Mouse (Mus musculus) right cerebral cortex, postnatal 36 days (tissue): ENCODE data around the gene Palm2.

Experiments used
- DNase-seq, 2 experiments: peaks; one replicate each; pipeline ENCODE4 v3.0.0; 2022; ENCODE audit warnings: low spot score in 2 of 2, mixed read lengths in 1 of 2

The Palm2 gene

DNA sequence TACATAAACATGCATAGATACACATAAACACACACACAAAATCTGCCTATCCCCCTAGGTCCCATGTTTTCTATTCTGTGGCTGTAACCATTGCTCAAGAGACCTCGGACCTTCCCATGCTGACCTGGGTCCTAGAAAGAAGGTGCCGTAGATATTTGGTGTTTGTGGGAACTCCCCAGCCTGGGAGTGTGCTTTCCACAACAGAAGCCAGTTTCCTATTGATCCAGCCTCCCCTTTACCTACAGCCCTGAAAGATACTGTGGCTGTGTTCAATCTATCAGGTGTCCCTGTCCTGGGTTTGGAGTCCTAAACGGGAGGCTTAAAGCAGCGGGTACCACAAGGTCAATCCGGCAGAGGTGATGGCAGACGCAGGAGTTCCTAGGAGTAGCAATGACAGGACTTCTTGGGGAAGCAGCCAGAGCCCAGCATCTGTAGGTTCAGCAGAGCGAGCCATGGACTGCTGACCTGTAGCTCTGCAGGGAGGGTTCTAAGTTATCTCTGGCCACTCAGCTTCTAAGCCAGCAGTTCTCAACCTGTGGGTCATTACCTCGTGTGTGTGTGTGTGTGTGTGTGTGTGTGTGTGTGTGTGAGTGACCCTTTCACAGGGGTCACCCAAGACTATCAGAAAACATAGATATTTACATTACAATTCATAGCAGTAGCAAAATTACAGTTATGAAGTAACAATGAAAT lies 79.3 kb downstream of the Palm2 start:
- no peak for DNase-seq

DNA sequence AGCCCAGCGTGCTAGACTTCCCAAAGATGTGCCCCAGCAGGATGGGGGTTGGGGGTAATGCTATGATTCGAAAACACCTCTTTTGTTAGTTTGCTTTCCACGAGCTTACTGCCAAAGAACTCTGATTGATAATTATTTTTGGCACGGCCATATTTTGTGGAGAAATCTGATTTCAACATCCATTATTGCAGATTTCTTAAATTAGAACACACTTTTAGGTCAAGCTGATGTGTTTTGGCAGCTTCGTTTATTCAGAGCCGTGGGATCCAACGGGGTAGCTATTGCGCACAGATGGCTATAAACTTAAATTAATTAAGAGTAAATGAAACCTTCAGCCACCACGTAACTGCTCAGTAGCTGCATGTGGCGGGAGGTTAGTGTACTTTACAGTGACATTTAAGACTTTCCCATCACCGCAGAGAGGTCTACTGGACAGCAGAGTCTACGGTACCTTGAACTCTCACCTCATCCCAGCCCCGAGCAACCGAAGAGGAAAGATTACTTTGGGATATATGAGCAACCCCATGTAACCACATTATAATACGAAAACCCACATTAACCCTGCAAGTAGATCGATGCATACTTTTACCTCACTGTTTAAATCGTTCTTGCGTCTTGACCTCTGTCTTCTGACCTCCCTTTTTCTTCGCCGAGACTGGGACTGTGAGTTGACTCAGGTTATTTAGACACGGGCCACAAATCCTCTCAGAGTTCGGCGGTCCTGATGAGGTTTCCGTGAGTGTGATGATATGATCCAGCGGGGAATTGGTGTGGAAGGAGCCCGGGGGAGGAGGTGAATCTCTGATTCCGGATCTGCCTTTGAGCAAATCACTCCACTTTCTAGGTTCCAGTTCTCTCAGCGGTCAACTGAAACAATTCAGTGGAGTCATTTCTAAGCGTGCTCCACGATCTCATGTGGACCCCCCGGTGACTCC lies 80.2 kb downstream of the Palm2 start:
- DNase-seq = no peak

DNA sequence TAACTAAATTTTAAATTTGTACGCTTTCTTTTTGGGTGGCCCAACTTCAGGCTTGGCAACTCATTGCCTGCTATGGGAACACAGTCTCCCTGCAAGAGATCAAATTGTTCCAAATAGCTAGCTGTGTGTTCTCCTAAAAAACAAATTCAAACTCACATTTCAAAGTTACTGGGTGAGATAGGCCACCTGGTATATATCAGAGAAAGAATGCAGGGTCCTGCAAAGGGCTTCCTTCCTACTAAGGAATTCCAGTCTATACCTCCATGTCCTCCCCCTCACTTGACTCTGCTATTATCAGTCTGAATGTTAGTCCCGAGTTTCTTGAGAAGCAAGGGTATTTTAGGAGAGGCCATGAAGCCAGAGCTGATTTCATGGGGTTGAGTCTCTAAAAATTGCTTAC lies 81.3 kb downstream of the Palm2 start:
- no peak for DNase-seq

DNA sequence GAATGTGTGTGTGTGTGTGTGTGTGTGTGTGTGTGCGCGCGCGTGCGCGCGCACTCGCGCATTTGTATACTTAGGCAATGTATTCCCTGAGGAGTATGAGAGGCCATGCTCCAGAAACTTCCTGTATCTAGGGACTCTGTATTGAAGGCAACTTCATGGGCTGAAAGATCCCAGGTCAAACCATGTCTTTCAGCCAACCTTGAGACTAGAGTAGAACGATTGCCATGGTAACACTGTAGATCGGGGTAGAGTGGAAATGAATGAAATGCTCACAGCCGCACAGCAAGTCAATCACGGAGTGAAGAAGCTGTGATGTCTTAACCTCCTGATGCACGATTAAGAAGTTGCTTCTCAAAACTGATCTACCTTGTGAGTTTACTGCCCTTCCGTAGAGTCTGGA lies 89.4 kb downstream of the Palm2 start:
- DNase-seq = no peak

DNA sequence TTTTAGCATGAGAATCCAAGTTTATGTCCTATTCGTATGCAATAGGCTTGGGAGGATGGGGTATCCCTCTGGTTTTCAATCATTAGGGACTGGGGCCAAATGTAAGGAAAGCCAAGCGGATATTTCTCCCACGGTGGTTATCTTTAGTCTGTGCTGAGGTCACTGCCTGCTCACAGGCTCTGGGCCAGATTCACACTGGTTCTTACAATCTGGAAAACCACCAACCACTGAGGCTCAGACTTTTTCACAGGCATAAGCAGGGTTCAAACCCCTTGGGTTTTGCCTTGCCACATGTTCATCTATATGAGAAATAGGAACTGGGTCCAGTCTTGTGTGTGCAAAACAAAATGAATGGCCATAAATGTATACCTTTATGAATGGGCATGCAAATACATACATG lies 90.4 kb downstream of the Palm2 start:
- DNase-seq = no peak

DNA sequence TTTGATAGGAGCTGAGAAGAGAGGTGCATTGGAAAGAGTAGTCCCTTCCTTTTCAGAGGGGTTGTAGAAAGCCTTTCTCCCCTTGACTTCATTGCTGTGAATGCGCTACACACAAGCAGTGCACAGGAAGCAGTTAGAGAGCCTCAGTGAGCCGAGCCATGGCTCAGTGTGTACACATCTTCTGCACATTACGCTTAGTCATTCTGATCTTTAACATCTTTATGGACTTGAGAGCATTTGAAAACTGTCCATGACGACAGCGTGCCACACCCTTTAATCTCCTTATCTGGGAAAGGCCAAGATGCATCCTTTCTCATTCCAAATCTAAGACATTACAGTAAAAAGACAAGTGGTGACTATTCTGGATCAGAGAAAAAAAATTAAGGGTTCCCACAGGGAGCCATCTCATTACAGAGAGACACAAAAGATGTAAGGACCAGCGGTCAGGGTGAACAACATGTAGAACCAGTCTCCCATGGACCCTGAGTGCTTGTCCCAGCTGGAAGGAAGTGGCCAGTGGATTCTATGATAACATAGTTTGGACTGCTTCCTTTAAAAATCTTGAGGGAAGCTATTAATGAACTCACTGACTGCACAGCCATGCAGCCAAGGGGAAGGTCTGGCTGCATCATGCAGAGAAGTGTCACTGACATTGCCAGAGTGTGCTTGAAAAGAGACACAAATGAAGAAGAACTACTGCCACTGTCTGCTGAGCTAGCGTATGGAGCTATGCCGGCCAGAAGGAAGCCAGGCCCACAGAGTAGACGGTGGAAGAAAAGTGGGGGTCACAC lies 91.4 kb downstream of the Palm2 start:
- DNase-seq = no peak

DNA sequence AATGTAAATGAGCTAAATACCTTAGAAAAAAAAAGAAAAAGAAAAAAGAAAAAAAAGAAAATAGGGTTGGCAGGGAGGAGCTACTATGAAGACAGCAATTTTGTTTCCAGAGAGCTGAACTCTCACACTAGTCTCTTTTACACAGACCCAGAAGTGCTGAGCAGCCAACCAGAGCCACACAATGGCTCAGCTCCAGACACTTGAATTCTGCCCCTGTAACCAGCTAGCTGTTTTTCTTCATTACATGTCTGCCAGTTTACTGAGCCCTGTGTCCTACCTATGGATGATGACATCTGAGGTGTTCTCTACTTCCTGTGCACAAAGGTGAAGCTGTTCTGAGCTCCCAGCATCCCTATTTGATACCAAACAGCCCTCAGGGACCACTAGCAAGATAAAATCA lies 94.2 kb downstream of the Palm2 start:
- no peak for DNase-seq

DNA sequence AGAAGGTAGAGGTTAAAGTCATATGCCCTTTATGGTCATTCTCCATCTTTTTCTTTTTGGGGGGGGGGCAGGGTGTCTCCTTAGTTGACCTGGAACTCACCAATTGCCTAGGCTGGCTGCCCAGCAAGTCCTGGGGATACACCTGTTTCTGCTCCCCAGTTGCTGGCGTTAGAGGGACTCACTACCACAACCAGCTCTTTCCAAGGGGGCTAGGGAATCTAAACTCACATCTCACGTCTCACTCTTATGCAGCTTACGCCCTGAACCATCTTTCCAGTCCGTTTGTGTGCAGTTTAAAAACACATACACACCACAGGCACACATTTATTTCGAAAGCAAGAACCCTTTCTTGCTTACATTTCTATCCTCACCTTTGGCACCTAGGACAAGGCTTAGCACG lies 99.6 kb downstream of the Palm2 start:
- DNase-seq = no peak

DNA sequence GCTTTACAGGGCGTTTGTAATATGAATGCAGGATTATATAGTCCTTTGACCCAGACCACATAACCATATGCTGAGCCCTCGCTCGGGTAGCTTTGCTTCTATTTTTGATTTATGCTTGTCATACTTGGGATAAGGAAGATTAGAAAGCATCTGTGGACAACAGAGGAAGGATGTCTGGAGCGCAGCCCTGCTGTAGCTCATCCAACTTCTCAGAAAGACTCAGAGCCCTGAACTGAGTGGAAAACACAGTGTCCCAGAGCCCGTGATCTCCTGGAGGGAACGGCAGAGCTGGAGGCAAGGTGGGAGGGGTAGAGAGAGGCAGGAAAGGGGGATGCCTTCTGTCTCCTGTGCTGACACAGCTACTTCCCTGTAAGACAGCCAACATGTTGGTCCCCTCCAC lies 100.2 kb downstream of the Palm2 start:
- no peak for DNase-seq

DNA sequence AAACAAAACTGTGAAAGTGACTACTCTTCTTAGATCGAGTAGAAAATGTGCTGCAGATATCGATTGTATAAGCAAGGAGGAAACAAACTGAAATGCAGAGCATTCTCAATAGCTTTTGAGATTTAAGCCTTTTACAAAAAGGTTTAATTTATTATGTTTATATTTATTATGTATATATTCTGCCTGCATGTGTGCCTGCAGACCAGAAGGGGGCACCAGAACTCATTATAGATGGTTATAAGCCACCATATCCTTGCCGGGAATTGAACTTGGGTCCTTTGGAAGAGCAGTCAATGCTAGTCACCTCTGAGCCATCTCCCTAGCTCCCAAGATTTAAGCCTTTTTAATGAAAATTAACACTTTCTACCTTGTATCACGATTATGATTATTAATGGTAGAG lies 101.0 kb downstream of the Palm2 start:
- DNase-seq = no peak

DNA sequence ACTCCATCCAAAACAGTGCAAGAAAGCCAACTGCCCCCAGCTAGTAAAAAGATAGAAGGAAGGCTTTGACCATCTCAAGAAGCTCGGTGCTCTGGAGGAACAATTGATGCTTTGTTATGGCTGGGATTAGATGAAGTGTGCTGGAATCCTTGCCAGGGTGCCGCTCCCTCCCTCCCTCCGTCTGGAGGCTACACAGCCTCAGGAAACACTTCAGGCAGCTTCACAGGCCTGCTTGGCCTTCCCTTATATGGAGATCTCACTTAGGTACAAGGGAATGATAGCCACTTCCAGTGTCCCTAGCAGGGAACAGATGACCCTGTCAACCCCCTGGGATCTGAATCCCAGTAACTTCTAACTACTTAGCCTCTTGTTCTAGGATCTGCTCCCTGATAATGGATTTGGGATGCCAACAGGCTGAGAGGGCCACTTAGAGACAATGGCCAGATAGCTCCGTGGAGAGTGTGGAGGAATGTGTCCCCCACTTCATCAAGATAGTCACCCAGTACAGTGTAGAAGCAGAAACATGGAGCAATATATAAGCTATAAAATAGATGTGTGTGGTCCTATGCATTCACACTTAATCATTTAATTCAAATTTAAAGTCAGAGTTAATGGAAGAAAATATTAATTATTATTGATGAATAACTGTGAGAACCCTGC lies 104.1 kb downstream of the Palm2 start:
- DNase-seq = no peak

DNA sequence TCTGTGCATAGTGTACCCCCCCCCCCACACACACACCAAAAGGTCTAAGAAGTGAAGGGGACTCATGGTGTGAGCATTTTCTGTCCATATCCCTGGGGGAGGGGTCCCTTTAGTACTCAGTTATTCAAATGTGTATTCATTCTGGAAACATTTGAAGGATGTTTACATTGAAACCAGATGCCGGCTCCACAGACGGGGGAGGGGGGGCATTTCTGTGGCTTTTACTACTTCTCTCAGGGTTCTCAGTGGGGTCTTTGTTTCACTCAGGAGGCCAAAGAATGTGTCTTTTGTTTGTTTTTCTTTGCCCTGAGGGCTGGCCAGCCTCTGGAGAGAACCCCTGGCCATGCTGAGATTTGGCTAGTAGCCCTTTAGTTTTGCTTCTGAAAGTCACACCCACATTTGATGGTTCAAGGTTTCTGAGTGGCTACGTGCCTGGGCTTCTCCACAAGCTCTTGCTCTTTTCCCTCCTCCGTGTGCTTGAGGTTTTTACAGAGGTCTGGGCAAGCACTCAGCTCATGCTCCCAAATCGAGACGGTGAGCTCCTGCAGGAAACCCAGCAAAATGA lies 109.7 kb downstream of the Palm2 start:
- no peak for DNase-seq

DNA sequence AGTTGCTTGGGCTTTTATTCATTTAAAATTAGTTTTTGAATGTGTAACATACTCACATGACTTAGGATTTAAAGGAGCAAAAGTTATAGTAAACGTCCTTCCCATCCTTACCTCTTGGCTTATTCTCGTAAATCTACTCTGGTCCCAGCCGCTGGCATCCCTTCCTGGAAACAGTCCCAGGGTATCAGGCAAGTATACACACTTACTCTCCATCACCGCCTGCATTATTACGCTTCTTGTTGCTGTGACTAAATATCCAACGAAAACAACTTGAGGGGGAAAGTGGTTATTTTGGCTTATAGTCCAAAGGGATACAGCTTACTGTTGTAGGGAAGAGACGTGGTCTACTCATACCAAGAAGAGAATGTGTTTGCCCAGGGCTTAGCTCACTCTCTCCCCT lies 113.7 kb downstream of the Palm2 start:
- no peak for DNase-seq

DNA sequence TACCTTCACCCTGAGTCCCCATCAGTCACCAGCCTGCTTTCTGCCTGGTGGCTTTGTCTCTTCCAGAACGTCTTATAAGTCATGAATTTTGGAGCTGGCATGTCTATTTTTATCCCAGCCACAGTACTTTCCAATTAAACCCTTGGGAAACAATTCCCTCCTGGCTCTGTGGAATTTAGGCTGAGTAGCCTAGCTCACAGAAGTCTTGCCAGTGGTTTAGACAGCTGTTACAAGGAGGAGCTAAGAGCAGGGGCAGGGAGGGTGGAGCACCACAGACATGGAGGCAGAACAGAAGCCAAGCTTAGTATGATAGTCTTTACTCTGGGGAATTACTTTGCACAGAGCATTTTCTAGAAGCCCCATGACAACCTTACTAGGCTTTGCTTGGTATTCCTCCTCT lies 116.2 kb downstream of the Palm2 start:
- no peak for DNase-seq

DNA sequence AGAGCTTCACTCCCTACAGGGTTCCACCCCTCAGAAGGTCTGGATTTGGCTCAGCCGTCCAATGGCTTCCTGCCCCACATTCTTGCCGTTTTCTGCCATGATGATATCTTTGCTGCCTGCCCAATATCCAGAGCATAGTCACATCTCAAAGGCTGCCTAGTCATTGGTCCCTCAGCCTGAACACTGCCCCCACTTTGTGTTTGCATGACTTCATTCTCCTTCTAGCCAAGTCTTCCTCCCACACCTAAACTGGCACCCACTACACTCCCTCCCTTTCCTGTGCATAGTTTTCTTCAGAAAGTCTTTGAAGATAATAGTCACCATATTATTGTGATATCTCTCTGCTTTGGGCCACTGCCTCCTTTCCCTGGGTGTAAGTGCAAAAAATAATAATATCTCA lies 123.1 kb downstream of the Palm2 start:
- DNase-seq = peak; percentile 12 to 33

DNA sequence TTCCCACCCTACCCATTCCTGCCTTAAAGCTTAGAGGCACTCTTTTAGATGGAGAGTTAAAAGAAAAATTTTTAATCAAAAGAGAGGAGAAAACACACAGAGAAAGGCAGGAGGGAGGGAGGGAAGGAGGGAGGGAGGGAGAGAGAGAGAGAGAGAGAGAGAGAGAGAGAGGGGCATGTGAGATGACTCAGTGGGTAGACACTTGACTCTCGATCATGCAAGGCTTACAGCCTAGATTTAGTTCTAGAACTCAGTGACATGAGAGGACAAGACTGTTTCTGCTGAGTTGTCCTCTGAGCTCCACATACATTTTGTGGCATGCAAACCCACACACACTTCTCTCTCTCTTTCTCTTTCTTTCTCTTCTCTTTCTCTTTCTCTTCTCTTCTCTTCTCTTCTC lies 125.4 kb downstream of the Palm2 start:
- no peak for DNase-seq

DNA sequence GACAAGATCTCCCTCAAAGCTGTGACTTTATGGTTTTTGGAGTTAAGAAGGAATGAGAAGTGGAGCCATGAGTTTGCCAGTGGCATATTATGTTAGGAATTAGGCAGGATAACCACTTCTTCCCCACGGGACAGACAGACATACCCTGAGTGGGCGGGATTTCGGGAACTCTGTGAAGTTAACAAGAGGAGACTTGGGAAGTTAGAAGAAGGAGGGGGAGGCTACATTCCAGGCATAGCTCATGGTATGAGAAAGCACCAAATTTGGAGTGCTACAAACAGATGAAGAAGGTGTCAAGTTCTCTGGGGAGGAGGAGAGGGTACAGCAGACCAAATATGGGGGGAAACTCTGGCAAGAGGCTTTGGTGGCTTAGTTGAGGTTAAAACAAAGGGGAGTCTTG lies 126.0 kb downstream of the Palm2 start:
- no peak for DNase-seq

DNA sequence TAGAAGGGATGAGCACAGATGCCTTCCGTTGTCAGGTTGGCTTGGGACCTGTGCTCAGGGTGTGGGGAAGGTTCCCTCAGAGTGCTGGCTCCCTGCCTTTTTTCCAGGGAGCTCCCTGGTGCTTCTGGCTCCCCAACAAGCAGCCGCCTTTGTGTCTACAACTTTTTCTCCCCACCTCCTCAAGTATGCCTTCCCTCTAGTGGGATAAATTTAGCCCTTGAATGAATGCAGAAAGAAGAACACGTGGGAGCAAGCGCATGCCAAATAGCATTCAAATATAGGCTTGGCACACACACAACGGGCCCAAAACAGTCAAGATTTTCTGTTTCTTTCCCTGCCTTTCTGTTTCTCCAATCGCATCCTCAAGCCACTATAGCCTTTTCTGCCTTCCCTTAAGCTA lies 127.0 kb downstream of the Palm2 start:
- peak; percentile 66 to 83 for DNase-seq

DNA sequence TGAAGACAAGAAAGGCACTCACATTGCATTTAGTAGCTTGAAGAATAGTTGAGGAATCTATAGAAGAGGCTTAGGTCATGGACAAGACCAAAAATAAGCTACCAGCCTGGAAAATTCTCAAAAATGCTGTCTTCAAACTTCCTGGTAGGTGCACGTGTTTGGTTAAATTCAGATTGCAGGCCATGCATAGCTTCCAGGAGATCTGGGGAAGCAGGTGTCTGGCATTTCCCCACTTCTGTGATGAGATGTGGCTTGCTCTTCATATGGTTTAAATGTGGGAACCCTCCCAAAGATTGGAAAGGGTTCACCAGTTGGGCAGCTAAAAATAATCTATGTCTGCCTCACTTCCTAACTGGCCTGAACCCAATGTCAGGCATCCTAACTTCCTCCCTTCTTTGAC lies 131.2 kb downstream of the Palm2 start:
- no peak for DNase-seq

DNA sequence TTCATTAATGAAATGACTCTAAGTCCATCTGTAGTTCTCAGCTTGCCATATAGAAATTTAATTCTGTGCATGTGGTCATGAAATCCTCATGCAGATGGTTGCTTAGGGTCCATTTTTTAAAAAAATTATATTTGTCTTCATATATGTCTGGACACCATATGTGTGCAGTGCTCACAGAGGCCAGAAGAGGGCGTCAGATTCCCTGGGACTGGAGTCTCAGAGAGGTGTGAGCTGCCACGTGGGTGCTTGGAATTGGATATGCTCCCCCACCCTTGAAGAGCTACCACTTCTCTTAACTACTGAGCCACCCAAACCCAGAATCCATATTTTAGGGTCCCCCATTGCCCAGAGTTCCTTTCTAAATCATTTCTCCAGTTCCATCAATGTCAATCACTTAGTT lies 131.8 kb downstream of the Palm2 start:
- DNase-seq = no peak

DNA sequence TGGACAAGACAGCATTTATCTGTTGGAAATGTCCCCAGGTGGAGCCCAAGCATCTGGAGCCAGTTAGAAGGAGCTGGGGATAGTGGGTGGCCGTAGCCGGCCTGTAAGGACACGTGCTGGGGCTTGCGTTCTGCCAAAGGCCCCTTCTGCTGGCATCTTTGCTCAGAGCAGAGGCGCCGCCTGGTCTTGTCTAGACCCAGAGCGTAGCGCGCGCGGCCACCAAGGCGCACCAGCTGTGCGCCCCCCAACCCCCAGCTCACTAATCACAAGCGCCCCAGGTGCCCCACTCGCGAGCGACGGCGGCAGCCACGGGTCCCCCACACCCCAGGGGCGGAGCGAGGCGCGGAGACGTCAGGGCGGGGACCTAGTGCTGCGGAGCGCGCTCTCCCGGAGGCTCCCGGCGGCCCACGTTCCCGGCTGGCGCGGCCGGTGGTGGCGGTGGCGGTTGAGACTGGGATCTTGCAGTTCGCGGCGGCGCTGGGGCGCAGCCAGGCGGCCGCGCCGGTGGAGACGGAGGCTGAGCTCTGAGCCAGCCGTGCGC lies 133.7 kb downstream of the Palm2 start, which contains the start of gene Pakap:
Gene Pakap, plus strand, starts transcription at position 514 of the 541 bp plus-strand sequence.
- peak; percentile 56 to 58 for DNase-seq
